Mouse (Mus musculus) cerebellum, postnatal 25 days (tissue): ENCODE data around the gene Itpr3.

Source experiments
- DNase-seq, 2 experiments: peaks; one replicate each; pipeline ENCODE4 v3.0.0; 2021; ENCODE audit warnings: mixed read lengths in 2 of 2

The Itpr3 gene

GRCm38 (mm10) chr17:27119954-27120353 lies 62.9 kb downstream of the Itpr3 start:
- no peak for DNase-seq

GRCm38 (mm10) chr17:27120561-27121024 lies 63.5 kb downstream of the Itpr3 start:
- DNase-seq: peak; percentile 99

GRCm38 (mm10) chr17:27121266-27121665 lies 64.2 kb downstream of the Itpr3 start:
- peak in 1 of 2 experiments; percentile 65 for DNase-seq

- no peak for DNase-seq
Measured at GRCm38 (mm10) chr17:27121781-27122180, 64.7 kb downstream of the Itpr3 start.

- DNase-seq: peak in 1 of 2 experiments; percentile 29
Measured at GRCm38 (mm10) chr17:27122701-27123100, 65.6 kb downstream of the Itpr3 start.

GRCm38 (mm10) chr17:27123103-27123502 lies 66.0 kb downstream of the Itpr3 start:
- DNase-seq: no peak

- no peak for DNase-seq
Measured at GRCm38 (mm10) chr17:27123813-27124375, 66.8 kb downstream of the Itpr3 start.

- DNase-seq: peak; percentile 89 to 93
Measured at GRCm38 (mm10) chr17:27125185-27125584, 68.1 kb downstream of the Itpr3 start.

- DNase-seq: no peak
Measured at GRCm38 (mm10) chr17:27125669-27126202, 68.6 kb downstream of the Itpr3 start.

- DNase-seq: no peak
Measured at GRCm38 (mm10) chr17:27126974-27127373, 69.9 kb downstream of the Itpr3 start.

- peak; percentile 27 to 56 for DNase-seq
Measured at GRCm38 (mm10) chr17:27128189-27128588, 71.1 kb downstream of the Itpr3 start.

GRCm38 (mm10) chr17:27129291-27129690 lies 72.2 kb downstream of the Itpr3 start:
- DNase-seq: peak; percentile 52 to 76

GRCm38 (mm10) chr17:27129819-27130218 lies 72.7 kb downstream of the Itpr3 start:
- DNase-seq: no peak

GRCm38 (mm10) chr17:27130246-27130645 lies 73.1 kb downstream of the Itpr3 start:
- DNase-seq: no peak

GRCm38 (mm10) chr17:27131240-27131665 lies 74.1 kb downstream of the Itpr3 start:
- DNase-seq: peak in 1 of 2 experiments; percentile 10

- DNase-seq: peak in 1 of 2 experiments; percentile 11
Measured at GRCm38 (mm10) chr17:27132238-27132637, 75.1 kb downstream of the Itpr3 start.

GRCm38 (mm10) chr17:27133551-27134141 lies 76.5 kb downstream of the Itpr3 start, which contains the start of gene Uqcc2:
Gene Uqcc2, minus strand, starts transcription at chr17:27133916.
- peak; percentile 98 to 99 for DNase-seq

- no peak for DNase-seq
Measured at GRCm38 (mm10) chr17:27134187-27134586, 77.1 kb downstream of the Itpr3 start.

GRCm38 (mm10) chr17:27134715-27135114 lies 77.6 kb downstream of the Itpr3 start:
- no peak for DNase-seq

GRCm38 (mm10) chr17:27138396-27138795 lies 81.3 kb downstream of the Itpr3 start:
- DNase-seq: peak in 1 of 2 experiments; percentile 15

GRCm38 (mm10) chr17:27139304-27139703 lies 82.2 kb downstream of the Itpr3 start:
- no peak for DNase-seq

- peak in 1 of 2 experiments; percentile 16 for DNase-seq
Measured at GRCm38 (mm10) chr17:27140262-27140661, 83.2 kb downstream of the Itpr3 start.

GRCm38 (mm10) chr17:27141971-27142450 lies 84.9 kb downstream of the Itpr3 start:
- DNase-seq: no peak

GRCm38 (mm10) chr17:27144152-27144551 lies 87.0 kb downstream of the Itpr3 start:
- no peak for DNase-seq
